Mouse (Mus musculus): ENCODE measurements at regions not wholly inside any gene's neighbourhood (a gene's known extent, or its start where the extent isn't known, plus 50 kb on each side); places are given as distances from the start of the nearest gene placed in this dataset.

GRCm38 (mm10) chr16:93110912-93111311 is 285.0 kb upstream of the Runx1 start:
- no peak for DNase-seq

GRCm38 (mm10) chr16:93110451-93110850 is 284.5 kb upstream of the Runx1 start:
- DNase-seq = no peak

GRCm38 (mm10) chr16:93109683-93110407 is 283.9 kb upstream of the Runx1 start:
- no peak for DNase-seq

DNA sequence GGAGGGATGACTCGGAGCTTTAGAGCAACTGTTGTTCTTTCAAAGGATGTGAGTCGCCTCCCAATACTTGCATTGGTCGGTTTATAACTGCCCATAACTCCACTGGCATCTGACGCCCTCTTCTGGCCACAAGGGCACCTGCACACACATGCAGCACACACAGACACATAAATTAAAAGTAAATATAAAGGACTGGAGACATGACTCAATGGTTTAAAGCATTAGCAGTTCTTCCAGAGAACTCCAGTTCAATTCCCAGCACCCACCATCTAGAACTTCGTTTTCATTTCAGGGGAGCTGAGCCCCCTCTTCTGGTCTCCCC is 281.5 kb upstream of the Runx1 start:
- no peak for DNase-seq

- DNase-seq = no peak
These were observed 281.0 kb upstream of the Runx1 start for GRCm38 (mm10) chr16:93106811-93107523.

- DNase-seq = no peak
These were observed 276.2 kb upstream of the Runx1 start for GRCm38 (mm10) chr16:93102174-93102573.

DNA sequence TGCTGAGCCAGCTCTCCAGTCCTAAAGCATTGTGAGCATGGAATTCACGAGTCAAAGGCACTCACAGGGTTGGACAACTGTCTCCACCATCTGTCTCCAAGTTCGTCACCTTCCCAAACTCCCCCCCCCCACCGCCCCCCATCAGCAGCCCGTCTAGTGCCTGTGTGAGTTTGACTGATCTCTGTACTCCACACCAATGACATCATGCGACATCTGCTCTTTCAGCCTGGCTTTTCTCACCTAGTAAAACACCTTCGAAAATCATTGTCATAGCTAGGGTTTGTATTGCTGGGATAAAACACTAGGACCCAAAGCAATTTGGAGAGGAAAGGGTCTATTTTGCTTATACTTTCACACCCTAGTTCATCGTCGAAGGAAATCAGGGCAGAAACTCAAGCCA is 272.1 kb upstream of the Runx1 start:
- no peak for DNase-seq

DNA sequence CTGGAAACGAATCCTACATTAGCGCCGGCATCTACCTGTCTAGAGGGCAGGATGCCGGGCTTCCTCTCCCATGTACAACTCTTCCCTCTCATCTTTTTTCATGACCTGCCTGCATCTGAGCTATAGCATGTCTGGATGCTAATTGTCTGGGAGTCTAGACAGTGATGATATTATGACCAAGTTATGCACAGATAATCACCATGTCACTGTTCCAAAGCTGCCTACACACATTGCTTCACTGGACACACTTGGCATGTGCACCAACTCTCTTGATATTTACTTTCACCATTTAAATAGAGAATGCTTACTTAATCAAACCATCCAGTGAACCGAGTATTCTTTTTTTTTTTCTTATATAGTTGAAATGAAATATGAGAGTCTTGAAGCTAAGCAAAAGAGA is 270.2 kb upstream of the Runx1 start:
- no peak for DNase-seq

- DNase-seq = no peak
These were observed 266.8 kb upstream of the Runx1 start for GRCm38 (mm10) chr16:93092796-93093195.

DNA sequence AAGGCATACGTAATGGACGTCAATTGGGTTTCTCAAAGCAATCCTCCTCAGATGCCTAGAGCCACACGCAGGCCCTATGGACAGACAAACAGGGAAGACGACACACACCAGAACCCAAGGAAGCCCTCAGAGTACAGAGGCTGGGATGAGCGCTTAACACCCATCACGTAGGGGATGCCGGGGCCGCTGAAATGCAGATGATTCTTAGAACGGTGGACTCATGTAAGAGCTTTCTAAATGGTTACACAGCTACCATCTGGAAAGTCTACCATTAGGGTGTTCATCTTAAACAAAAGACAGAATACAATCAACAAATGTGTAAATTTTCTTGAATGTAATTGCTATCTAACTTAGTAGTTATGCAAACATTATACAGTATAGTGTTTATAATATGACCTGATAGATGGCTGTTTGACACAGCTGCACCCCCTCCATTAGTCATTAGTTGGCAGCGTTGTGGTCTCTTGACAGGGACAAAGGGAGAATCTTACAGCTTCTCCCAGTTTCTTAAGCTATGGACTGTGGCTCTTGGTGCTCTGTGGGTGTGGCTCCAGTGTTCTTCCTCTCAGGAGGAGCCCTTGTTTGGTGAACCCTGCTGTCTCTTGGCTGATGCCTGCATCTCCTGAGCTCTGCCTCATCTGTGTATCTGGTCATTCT is 259.4 kb upstream of the Runx1 start:
- DNase-seq = no peak

DNA sequence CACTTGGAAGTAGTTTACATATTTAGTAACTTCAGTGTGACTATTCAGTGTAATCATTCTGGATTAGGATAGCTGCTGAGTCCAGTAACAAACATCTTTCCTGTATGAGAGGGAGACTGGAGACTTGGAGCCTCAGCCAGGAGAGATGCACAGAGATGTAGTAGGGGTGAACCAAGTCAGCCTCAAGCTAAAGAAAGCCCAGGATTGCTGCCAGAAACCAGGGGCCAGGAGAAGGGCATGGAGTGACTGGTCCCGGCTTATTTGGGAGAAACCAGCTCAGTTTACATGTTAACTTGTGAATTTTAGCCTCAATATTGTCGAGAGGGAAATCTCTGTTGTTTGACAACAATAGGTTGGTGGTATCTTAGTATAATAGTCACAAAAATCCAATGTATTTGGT is 257.8 kb upstream of the Runx1 start:
- DNase-seq = no peak

GRCm38 (mm10) chr16:93083142-93083541 is 257.2 kb upstream of the Runx1 start:
- DNase-seq = no peak

DNA sequence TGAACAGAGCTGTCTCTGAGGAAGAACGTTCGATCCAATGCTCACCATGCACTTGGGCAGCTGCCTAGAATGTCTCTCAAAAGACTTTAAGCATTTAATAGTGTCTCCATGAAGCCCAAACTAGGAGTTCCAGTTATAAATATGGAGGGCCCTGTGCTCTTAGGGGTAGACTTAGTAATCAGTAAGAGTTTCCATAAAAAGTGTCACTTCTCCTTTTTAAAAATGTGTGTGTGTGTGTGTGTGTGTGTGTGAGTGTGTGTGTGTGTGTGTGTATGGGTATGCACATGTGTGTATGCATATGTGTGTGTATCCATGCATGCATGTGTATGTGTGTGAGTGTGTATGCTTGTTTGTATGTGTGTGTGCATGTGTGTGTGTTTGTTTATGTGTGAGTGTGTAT is 255.6 kb upstream of the Runx1 start:
- DNase-seq = no peak

GRCm38 (mm10) chr16:93079660-93080390 is 253.9 kb upstream of the Runx1 start:
- peak; percentile 13 for DNase-seq

DNA sequence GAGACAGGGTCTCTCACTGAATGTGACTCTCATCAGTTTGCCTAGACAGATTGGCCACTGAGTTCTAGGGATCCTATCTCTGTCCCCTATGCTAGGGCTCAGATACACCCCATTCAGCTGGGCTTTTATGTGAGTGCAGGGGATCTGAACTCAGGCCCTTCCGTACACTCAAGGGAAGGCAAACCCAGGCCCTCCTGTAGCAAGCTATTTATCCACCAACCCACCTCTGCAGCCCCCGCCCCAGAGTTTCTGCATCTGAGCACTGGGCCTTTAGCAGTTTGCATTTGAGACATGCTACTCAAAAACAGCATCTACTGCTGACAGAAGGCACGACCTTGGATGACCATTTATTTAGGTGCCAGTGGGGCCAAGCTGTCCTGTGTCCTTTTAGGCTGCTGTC is 253.0 kb upstream of the Runx1 start:
- DNase-seq = no peak

DNA sequence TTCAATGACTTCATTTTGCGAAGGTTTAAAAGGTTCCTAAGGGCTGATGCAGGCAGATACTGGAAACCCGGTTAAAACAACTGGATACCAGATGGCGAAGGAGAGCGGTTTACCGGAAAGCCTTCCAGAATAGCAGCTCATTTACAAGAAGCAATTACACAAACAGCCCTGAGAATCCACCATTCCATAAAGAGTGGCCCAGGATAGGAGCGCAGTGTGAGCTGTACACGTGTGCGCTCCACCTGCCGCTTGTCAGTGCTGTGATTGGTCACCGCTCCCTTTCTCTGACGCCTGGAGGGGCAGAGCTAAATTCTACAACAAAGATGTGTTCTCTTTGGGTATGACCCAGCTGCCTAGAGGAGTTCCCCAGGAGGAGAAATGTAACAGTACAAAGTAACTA is 249.5 kb upstream of the Runx1 start:
- no peak for DNase-seq

- DNase-seq = peak; percentile 13
These were observed 246.2 kb upstream of the Runx1 start for GRCm38 (mm10) chr16:93072156-93072555.

- DNase-seq = no peak
These were observed 245.8 kb upstream of the Runx1 start for GRCm38 (mm10) chr16:93071726-93072125.

GRCm38 (mm10) chr16:93066821-93067220 is 240.9 kb upstream of the Runx1 start:
- no peak for DNase-seq

DNA sequence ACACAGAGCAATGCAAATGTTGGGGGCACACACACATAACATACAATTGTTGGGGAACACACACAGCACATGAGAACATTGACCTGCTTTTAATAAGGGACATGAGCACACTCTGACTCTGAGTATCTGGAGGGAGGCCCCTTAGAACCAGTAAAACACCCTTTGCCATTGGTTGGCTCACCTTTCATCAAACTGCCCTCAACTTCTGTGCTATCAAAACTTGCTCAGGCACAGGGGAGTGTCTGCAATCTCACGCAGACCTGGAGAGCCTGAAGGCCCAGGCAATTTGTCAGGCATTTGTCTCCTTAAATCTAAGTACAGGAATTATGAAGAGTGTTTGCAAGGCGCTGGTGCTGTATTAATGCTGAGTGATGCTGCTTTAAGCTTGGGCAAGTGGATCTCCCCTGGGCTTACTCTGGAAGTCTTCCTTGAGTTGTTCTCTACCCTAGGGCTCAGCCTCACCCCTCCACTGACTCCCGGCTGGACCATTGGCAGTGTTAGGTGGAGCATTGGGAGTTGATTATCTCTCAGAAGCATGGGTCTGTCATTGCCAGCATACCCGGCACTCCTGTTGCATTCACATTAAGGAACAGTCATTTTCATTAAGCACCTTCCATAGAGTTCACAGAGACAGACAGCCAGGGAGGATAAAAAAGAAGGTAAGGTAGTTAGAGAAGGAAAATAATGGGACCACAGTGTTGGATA is 235.7 kb upstream of the Runx1 start:
- no peak for DNase-seq

- no peak for DNase-seq
These were observed 230.3 kb upstream of the Runx1 start for GRCm38 (mm10) chr16:93056295-93056694.

- no peak for DNase-seq
These were observed 229.6 kb upstream of the Runx1 start for GRCm38 (mm10) chr16:93055545-93055944.

DNA sequence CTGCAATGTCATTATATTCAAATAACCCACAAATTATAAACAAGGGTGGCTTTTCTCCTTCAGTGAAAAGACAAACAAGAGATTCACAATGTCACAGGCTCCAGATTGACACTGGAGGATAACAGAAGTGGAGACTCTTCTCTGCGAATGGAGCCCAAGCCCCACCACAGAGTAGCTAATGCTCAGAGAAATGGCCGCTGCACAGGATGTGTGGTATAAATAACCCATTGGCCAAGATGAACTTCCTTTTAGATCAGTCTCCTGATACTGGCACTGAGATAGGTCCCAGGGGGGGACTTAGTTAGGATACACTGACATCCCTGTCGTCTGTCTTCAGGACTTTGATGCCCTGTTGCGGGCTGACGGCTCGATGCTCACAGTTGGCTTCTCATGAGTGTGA is 225.3 kb upstream of the Runx1 start:
- no peak for DNase-seq

Data from kidney, adult 9 months (tissue).